Mouse (Mus musculus): ENCODE results near the gene Ncbp3. TPM values are rescaled to one million over a fixed set of nuclear protein-coding genes. Genes with fewer than 3 reads are reported as not detected.
A peak's percentile ranks its signal among the peaks of the same experiment; 100 is the strongest.

Gene Ncbp3
- total and polyA plus RNA-seq, 3 experiments: 11.9 to 13.9 (median 12.1) TPM

DNA sequence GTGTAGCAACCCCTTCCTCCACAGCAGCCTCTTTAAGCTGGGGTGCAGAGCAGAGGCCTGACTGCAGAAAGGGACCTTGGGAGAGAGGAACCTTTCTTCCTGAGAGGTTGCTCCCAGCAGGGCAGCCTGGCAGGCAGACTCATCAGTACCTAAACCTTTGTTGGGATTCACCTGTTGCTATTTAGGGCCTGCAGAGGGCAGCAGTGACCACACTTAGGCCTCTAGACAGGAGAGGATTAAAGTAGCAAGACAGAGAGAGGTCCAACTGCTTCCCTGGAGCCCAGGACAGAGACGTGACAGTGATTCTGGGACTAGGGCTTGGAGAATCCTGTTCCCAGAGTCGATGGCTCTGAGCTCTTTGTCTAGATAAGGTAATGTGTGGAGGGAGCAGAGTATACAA is 41.2 kb upstream of the Ncbp3 start:
- TF ChIP-seq BHLHE40 (IDR thresholded peaks at IDR 0.05; ENCODE audit: low read depth, low read length) (no peak), USF2 (conservative IDR thresholded peaks at IDR 0.05; ENCODE audit: low read depth, low read length) (no peak), HCFC1 (IDR thresholded peaks at IDR 0.05; ENCODE audit: low read depth, low read length) (0 out of 2 replicates have a peak, but pooled peaks have one; percentile 2), PAX5 (IDR thresholded peaks at IDR 0.05; ENCODE audit: low read length) (no peak), MYC (IDR thresholded peaks at IDR 0.05; ENCODE audit: low read depth, low read length) (no peak), ZMIZ1 (IDR thresholded peaks at IDR 0.05; ENCODE audit: low read depth, low read length) (no peak), IRF4 (IDR thresholded peaks at IDR 0.05; ENCODE audit: low read depth, low read length) (0 out of 2 replicates have a peak, but pooled peaks have one; percentile 39), CTCF (conservative IDR thresholded peaks at IDR 0.05 in 1 of 2, IDR thresholded peaks at IDR 0.05 in 1 of 2; ENCODE audit: low read depth in 2 of 2, low read length in 2 of 2) (peak; percentile 72 to 98), SMC3 (IDR thresholded peaks at IDR 0.05; ENCODE audit: low read depth, low read length) (peak; percentile 97), ZC3H11A (IDR thresholded peaks at IDR 0.05; ENCODE audit: low read depth, low read length) (peak; percentile 90), NELFE (IDR thresholded peaks at IDR 0.05; ENCODE audit: low read depth, low read length) (peak; percentile 60; the same call in 1 of the 2 replicates), NRF1 (IDR thresholded peaks at IDR 0.05; ENCODE audit: low read depth, low read length) (no peak), TCF12 (IDR thresholded peaks at IDR 0.05; ENCODE audit: low read depth, low read length) (no peak), SIN3A (IDR thresholded peaks at IDR 0.05; ENCODE audit: low read length) (no peak), MAFK (IDR thresholded peaks at IDR 0.05; ENCODE audit: insufficient replicate concordance, low read length) (no peak), MXI1 (IDR thresholded peaks at IDR 0.05; ENCODE audit: low read depth, low read length) (no peak), ZKSCAN1 (IDR thresholded peaks at IDR 0.05; ENCODE audit: borderline replicate concordance, low read depth, low read length) (no peak), CHD2 (IDR thresholded peaks at IDR 0.05; ENCODE audit: low read length) (no peak), RCOR1 (conservative IDR thresholded peaks at IDR 0.05; ENCODE audit: low read depth, low read length) (no peak), ZNF384 (IDR thresholded peaks at IDR 0.05; ENCODE audit: low read depth, low read length) (no peak)
- in situ Hi-C loops (cut with MboI; ENCODE audit: low pct_ligation_motif_present, low pct_unique_long_range_greater_than_20kb, low sequenced_read_pairs): loop anchor here (10.0 to 25.0 kb wide), 2 partner anchors 432 to 569 kb away; partner anchors contain the start of genes Ggt6 and Mybbp1a
- H3K36me3 ChIP-seq (replicated peaks in 1 of 2; ENCODE audit: control insufficient read depth in 1 of 2, insufficient read depth in 1 of 2, low read length in 1 of 2): peaks cover 20 to 70% of the 10 kb centered on the region in 2 experiments
- no peak overlapping the region for H3K9ac ChIP-seq (ENCODE audit: insufficient read depth, low read depth)
- peak; percentile 90 for DNase-seq (ENCODE audit: extremely low read depth)
- dilution Hi-C loops (cut with MboI; ENCODE audit: extremely low pct_ligation_motif_present, extremely low pct_unique_long_range_greater_than_20kb, low sequenced_read_pairs): no loop called here
- H3K4me1 ChIP-seq (ENCODE audit: control insufficient read depth in 1 of 2, insufficient read depth in 2 of 2): peaks cover 10 to 66% of the 10 kb centered on the region in 2 experiments; a peak in 3 of 4 replicates
- no peaks in the 10 kb centered on the region for H3K27me3 ChIP-seq (replicated peaks)
- H3K9me3 ChIP-seq (replicated peaks; ENCODE audit: low read length): peaks cover 3% of the 10 kb centered on the region
- H3K4me3 ChIP-seq (replicated peaks in 1 of 3; ENCODE audit: low read depth in 2 of 3, low read length in 2 of 3, poor library complexity in 1 of 3): no peak overlapping the region
- peak overlapping the region; percentile 2; the same call in 1 of the 2 replicates for H3K4me2 ChIP-seq (ENCODE audit: insufficient read depth, low read depth, poor library complexity, severe bottlenecking)
- no peak overlapping the region for H3K27ac ChIP-seq (ENCODE audit: insufficient read depth, low read depth)
- no peaks in the 10 kb centered on the region for H3K79me2 ChIP-seq (replicated peaks; ENCODE audit: control insufficient read depth, extremely low read depth, insufficient read depth, poor library complexity, severe bottlenecking)

DNA sequence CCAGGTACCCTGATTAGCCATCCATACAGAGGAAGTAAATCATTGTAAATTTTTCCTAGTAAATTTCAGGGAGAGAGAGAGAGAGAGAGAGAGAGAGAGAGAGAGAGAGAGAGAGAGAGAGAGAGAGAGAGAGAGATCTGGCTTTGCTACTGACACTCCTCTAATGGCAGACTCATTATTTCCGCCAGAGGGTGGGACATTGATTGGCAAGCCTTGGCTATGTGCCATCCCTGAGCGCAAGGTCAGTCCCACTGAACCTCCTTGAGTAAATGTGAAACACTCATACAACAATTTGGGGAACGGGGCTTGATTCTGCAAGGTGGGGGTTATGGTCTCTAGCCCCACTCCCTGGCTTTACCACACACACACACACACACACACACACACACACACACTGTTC is 40.5 kb upstream of the Ncbp3 start:
- Histone ChIP-seq H3K79me2 (replicated peaks; ENCODE audit: control insufficient read depth, extremely low read depth, insufficient read depth, poor library complexity, severe bottlenecking) (no peaks in the 10 kb centered on the region), H3K4me3 (replicated peaks in 1 of 3; ENCODE audit: low read depth in 2 of 3, low read length in 2 of 3, poor library complexity in 1 of 3) (no peak overlapping the region), H3K36me3 (replicated peaks in 1 of 2; ENCODE audit: control insufficient read depth in 1 of 2, insufficient read depth in 1 of 2, low read length in 1 of 2) (peaks cover 20 to 74% of the 10 kb centered on the region in 2 experiments), H3K27ac (ENCODE audit: insufficient read depth, low read depth) (no peak overlapping the region), H3K9me3 (replicated peaks; ENCODE audit: low read length) (peaks cover 3% of the 10 kb centered on the region), H3K4me2 (ENCODE audit: insufficient read depth, low read depth, poor library complexity, severe bottlenecking) (no peak overlapping the region), H3K27me3 (replicated peaks) (no peaks in the 10 kb centered on the region), H3K4me1 (ENCODE audit: control insufficient read depth in 1 of 2, insufficient read depth in 2 of 2) (peaks cover 7 to 62% of the 10 kb centered on the region in 2 experiments; a peak in 3 of 4 replicates), H3K9ac (ENCODE audit: insufficient read depth, low read depth) (no peak overlapping the region)
- in situ Hi-C loops (cut with MboI; ENCODE audit: low pct_ligation_motif_present, low pct_unique_long_range_greater_than_20kb, low sequenced_read_pairs): loop anchor here (10.0 to 25.0 kb wide), 2 partner anchors 432 to 570 kb away; partner anchors contain the start of genes Ggt6 and Mybbp1a
- dilution Hi-C loops (cut with MboI; ENCODE audit: extremely low pct_ligation_motif_present, extremely low pct_unique_long_range_greater_than_20kb, low sequenced_read_pairs): no loop called here
- TF ChIP-seq JUN (IDR thresholded peaks at IDR 0.05; ENCODE audit: insufficient read depth, low read depth, low read length): peak; percentile 32; the same call in 1 of the 2 replicates
- no peak for TF ChIP-seq TBP (conservative IDR thresholded peaks at IDR 0.05; ENCODE audit: low read depth, low read length)
- no peak for TF ChIP-seq CHD2 (IDR thresholded peaks at IDR 0.05; ENCODE audit: low read length)
- TF ChIP-seq HCFC1 (IDR thresholded peaks at IDR 0.05; ENCODE audit: low read depth, low read length): 0 out of 2 replicates have a peak, but pooled peaks have one; percentile 1
- TF ChIP-seq UBTF (IDR thresholded peaks at IDR 0.05; ENCODE audit: low read depth, low read length): no peak
- TF ChIP-seq MXI1 (IDR thresholded peaks at IDR 0.05; ENCODE audit: low read depth, low read length): no peak
- no peak for TF ChIP-seq ELF1 (IDR thresholded peaks at IDR 0.05; ENCODE audit: low read depth, low read length)
- TF ChIP-seq ZMIZ1 (IDR thresholded peaks at IDR 0.05; ENCODE audit: low read depth, low read length): no peak
- TF ChIP-seq E2F4 (IDR thresholded peaks at IDR 0.05; ENCODE audit: insufficient replicate concordance, low read depth, low read length): no peak
- TF ChIP-seq IRF4 (IDR thresholded peaks at IDR 0.05; ENCODE audit: low read depth, low read length): no peak
- TF ChIP-seq MAFK (IDR thresholded peaks at IDR 0.05; ENCODE audit: insufficient replicate concordance, low read length): no peak
- no peak for TF ChIP-seq ETS1 (conservative IDR thresholded peaks at IDR 0.05; ENCODE audit: low read depth, low read length)
- TF ChIP-seq JUND (conservative IDR thresholded peaks at IDR 0.05; ENCODE audit: low read depth, low read length): peak; percentile 62
- no peak for DNase-seq (ENCODE audit: extremely low read depth)

Data from CH12.LX (cell line).